Mouse (Mus musculus): ENCODE measurements around the gene Myl9.

DNA sequence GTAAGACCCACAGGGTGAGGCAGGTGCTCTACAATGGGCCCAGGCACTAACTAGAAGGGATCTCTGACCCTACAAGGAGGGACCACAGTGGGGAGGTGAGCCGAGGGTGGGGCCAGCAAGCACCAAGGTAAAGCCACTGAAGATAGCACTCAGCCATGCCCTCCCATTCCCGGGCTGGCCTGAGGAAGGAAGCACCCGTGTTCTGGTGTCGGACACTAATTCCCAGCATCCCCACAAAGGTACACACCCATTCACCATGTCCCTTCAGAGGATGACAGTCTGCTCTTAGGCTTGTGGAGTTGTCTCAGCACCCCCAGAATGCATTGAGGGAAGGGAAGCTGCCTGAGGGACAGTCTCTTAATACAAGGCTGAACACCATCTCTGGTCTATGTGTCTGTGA lies 6.1 kb downstream of the Myl9 start:
- TF ChIP-seq CTCF (IDR thresholded peaks at IDR 0.05; ENCODE audit: control insufficient read depth, insufficient read depth, insufficient read length) (no peak), MYOD1 (IDR thresholded peaks at IDR 0.05; ENCODE audit: control insufficient read depth, insufficient read length, low read depth) (no peak), MAX (IDR thresholded peaks at IDR 0.05) (no peak)

Data from C2C12 (cell line).